Mouse (Mus musculus) right cerebral cortex, adult 18-20 months (tissue): ENCODE data around the gene Gpr141.
"Not testable (repeated sequence)": the region's sequence is repeated elsewhere in the genome, so short reads cannot be mapped to it uniquely, and the experiment has no call there.

Source experiments
- DNase-seq: peaks from one replicate; pipeline ENCODE4 v3.0.0; 2022; ENCODE audit warnings: mixed read lengths

Gene Gpr141

GRCm38 (mm10) chr13:19824071-19824470 lies at the start of gene Gpr141:
Gene Gpr141 (minus strand): TSS chr13:19824257.
- no peak for DNase-seq

GRCm38 (mm10) chr13:19864241-19864640 lies 40.2 kb upstream of the Gpr141 start:
- DNase-seq, result no peak

- DNase-seq, result no peak
Measured at GRCm38 (mm10) chr13:19854629-19855333, 30.7 kb upstream of the Gpr141 start.

- no peak for DNase-seq
Measured at GRCm38 (mm10) chr13:19854049-19854448, 30.0 kb upstream of the Gpr141 start.

- DNase-seq, result no peak
Measured at GRCm38 (mm10) chr13:19843448-19843847, 19.4 kb upstream of the Gpr141 start.

- DNase-seq, result no peak
Measured at GRCm38 (mm10) chr13:19842707-19843106, 18.6 kb upstream of the Gpr141 start.

GRCm38 (mm10) chr13:19841615-19842014 lies 17.6 kb upstream of the Gpr141 start:
- peak; percentile 0 for DNase-seq

- DNase-seq, result no peak
Measured at GRCm38 (mm10) chr13:19840206-19840605, 16.1 kb upstream of the Gpr141 start.

- no peak for DNase-seq
Measured at GRCm38 (mm10) chr13:19830560-19830959, 6.5 kb upstream of the Gpr141 start.

GRCm38 (mm10) chr13:19828095-19828494 lies 4.0 kb upstream of the Gpr141 start:
- DNase-seq, result no peak

GRCm38 (mm10) chr13:19821639-19822038 lies 2.4 kb downstream of the Gpr141 start:
- DNase-seq, result no peak

GRCm38 (mm10) chr13:19819926-19820325 lies 4.1 kb downstream of the Gpr141 start:
- DNase-seq, result no peak

GRCm38 (mm10) chr13:19819243-19819642 lies 4.8 kb downstream of the Gpr141 start:
- no peak for DNase-seq

GRCm38 (mm10) chr13:19794942-19795341 lies 29.1 kb downstream of the Gpr141 start:
- DNase-seq, result no peak

- no peak for DNase-seq
Measured at GRCm38 (mm10) chr13:19794486-19794885, 29.6 kb downstream of the Gpr141 start.

- no peak for DNase-seq
Measured at GRCm38 (mm10) chr13:19793761-19794160, 30.3 kb downstream of the Gpr141 start.

- DNase-seq, result not testable (repeated sequence)
Measured at GRCm38 (mm10) chr13:19787946-19788345, 36.1 kb downstream of the Gpr141 start.

GRCm38 (mm10) chr13:19770163-19770562 lies 53.9 kb downstream of the Gpr141 start:
- DNase-seq, result no peak

- DNase-seq, result no peak
Measured at GRCm38 (mm10) chr13:19767202-19767601, 56.9 kb downstream of the Gpr141 start.

- DNase-seq, result no peak
Measured at GRCm38 (mm10) chr13:19764276-19764675, 59.8 kb downstream of the Gpr141 start.

GRCm38 (mm10) chr13:19763211-19763610 lies 60.8 kb downstream of the Gpr141 start:
- no peak for DNase-seq

- no peak for DNase-seq
Measured at GRCm38 (mm10) chr13:19745741-19746140, 78.3 kb downstream of the Gpr141 start.

GRCm38 (mm10) chr13:19744536-19744935 lies 79.5 kb downstream of the Gpr141 start:
- DNase-seq, result no peak

- peak; percentile 9 for DNase-seq
Measured at GRCm38 (mm10) chr13:19734597-19734996, 89.5 kb downstream of the Gpr141 start.

- DNase-seq, result no peak
Measured at GRCm38 (mm10) chr13:19730826-19731225, 93.2 kb downstream of the Gpr141 start.
